In genomic region chr17:34589206-34589605, GRCm38 (mm10) we compare ENCODE assay signal across 9 mouse cellular contexts. TPM values are rescaled to one million over a fixed set of nuclear protein-coding genes. Genes with fewer than 3 reads are reported as not detected.
A peak's percentile ranks its signal among the peaks of the same experiment; 100 is the strongest.
DNase-seq lines count a peak whose midpoint lies in the region; ATAC-seq lines count a peak whose summit lies in the region.
"Had no signal": no experiment of that assay in that cellular context is flagged by ENCODE, and none has a peak within 500 bp of the region (broad histone marks: within the 10 kb centered on the region; RNA-seq: fewer than 3 reads in every experiment).

No protein-coding gene starts in this region.

- H3K9me3 ChIP-seq in heart, embryonic 15.5 days (replicated peaks): no peaks in the 10 kb centered on the region
- H3K9me3 ChIP-seq in neural tube, embryonic 12.5 days: no peaks in the 10 kb centered on the region
- H3K9me3 ChIP-seq in intestine, embryonic 15.5 days: no peaks in the 10 kb centered on the region
- no peaks in the 10 kb centered on the region for H3K9me3 ChIP-seq in stomach, embryonic 16.5 days (replicated peaks; ENCODE audit: control insufficient read depth, low read length)

- H3K27ac ChIP-seq in heart, embryonic 15.5 days: peak overlapping the region; percentile 98
- no peak overlapping the region for H3K27ac ChIP-seq in neural tube, embryonic 12.5 days
- H3K27ac ChIP-seq in intestine, embryonic 15.5 days: peak overlapping the region; percentile 97
- H3K27ac ChIP-seq in stomach, embryonic 16.5 days (ENCODE audit: low read length): peak overlapping the region; percentile 99

- H3K4me2 ChIP-seq in heart, embryonic 15.5 days: peak overlapping the region; percentile 96
- peak overlapping the region; percentile 35 for H3K4me2 ChIP-seq in neural tube, embryonic 12.5 days (replicated peaks)
- peak overlapping the region; percentile 82 for H3K4me2 ChIP-seq in intestine, embryonic 15.5 days (replicated peaks)
- H3K4me2 ChIP-seq in stomach, embryonic 16.5 days (ENCODE audit: low read depth, low read length): peak overlapping the region; percentile 80

- H3K36me3 ChIP-seq in heart, embryonic 15.5 days: no peaks in the 10 kb centered on the region; the same call in 1 of the 2 replicates
- no peaks in the 10 kb centered on the region for H3K36me3 ChIP-seq in neural tube, embryonic 12.5 days
- no peaks in the 10 kb centered on the region for H3K36me3 ChIP-seq in intestine, embryonic 15.5 days
- H3K36me3 ChIP-seq in stomach, embryonic 16.5 days (ENCODE audit: control insufficient read depth, insufficient read depth, low read length): no peaks in the 10 kb centered on the region

- peak overlapping the region; percentile 95 for H3K4me3 ChIP-seq in heart, embryonic 15.5 days
- H3K4me3 ChIP-seq in neural tube, embryonic 12.5 days: no peak overlapping the region
- no peak overlapping the region for H3K4me3 ChIP-seq in intestine, embryonic 15.5 days (replicated peaks)
- H3K4me3 ChIP-seq in stomach, embryonic 16.5 days (replicated peaks; ENCODE audit: low read length): peak overlapping the region; percentile 25

- H3K4me1 ChIP-seq in heart, embryonic 15.5 days (replicated peaks): peaks cover 65% of the 10 kb centered on the region
- peaks cover 71% of the 10 kb centered on the region for H3K4me1 ChIP-seq in neural tube, embryonic 12.5 days
- peaks cover 53% of the 10 kb centered on the region for H3K4me1 ChIP-seq in intestine, embryonic 15.5 days (replicated peaks)
- H3K4me1 ChIP-seq in stomach, embryonic 16.5 days (ENCODE audit: control insufficient read depth, insufficient read depth, low read length): peaks cover 50% of the 10 kb centered on the region

- H3K27me3 ChIP-seq in heart, embryonic 15.5 days: peaks cover 3% of the 10 kb centered on the region; the same call in 1 of the 2 replicates
- no peaks in the 10 kb centered on the region for H3K27me3 ChIP-seq in neural tube, embryonic 12.5 days (replicated peaks)
- no peaks in the 10 kb centered on the region for H3K27me3 ChIP-seq in intestine, embryonic 15.5 days (replicated peaks)
- H3K27me3 ChIP-seq in stomach, embryonic 16.5 days (ENCODE audit: control insufficient read depth, insufficient read depth, low read length): no peaks in the 10 kb centered on the region

- no peak for DNase-seq in heart, adult 11 months
- DNase-seq in neural tube, embryonic 10.5 days (ENCODE audit: extremely low spot score, low spot score): no peak
- no peak for DNase-seq in layer of hippocampus, postnatal 25 days (ENCODE audit: extremely low spot score in 1 of 2, low spot score in 1 of 2)
- DNase-seq in spleen, postnatal 10 days (ENCODE audit: low spot score in 2 of 2): no peak
- DNase-seq: right cerebral cortex, adult 18-20 months had no signal

- WGBS in heart, embryonic 15.5 days: 31% methylated on average over 7 of the region's 7 CpGs
- 54% methylated on average over 7 of the region's 7 CpGs for WGBS in neural tube, embryonic 12.5 days
- 46% methylated on average over 7 of the region's 7 CpGs for WGBS in intestine, embryonic 15.5 days
- WGBS in stomach, embryonic 16.5 days: 38% methylated on average over 7 of the region's 7 CpGs

- no peak overlapping the region for H3K9ac ChIP-seq in heart, embryonic 15.5 days
- no peak overlapping the region for H3K9ac ChIP-seq in neural tube, embryonic 12.5 days
- H3K9ac ChIP-seq in intestine, embryonic 15.5 days: no peak overlapping the region
- H3K9ac ChIP-seq in stomach, embryonic 16.5 days (ENCODE audit: low read length): peak overlapping the region; percentile 66

- ATAC-seq in heart, embryonic 15.5 days (replicated peaks; ENCODE audit: insufficient number of reproducible peaks, insufficient read depth, low FRiP score, low read depth): no peak
- no peak for ATAC-seq in neural tube, embryonic 12.5 days (ENCODE audit: low FRiP score, low read depth)
- ATAC-seq in intestine, embryonic 15.5 days: no peak
- no peak for ATAC-seq in stomach, embryonic 16.5 days (ENCODE audit: insufficient read depth, low FRiP score)

RNA-seq across cellular contexts. Expression of gene Gpsm3, which starts 0.4 kb away (rescaled TPM):
- 5.5 and 13.1 TPM in 2 replicates for polyA plus RNA-seq in heart, embryonic 15.5 days (2015; fragmentation: Nextera tagmentation; extraction: Ambion mirVana)
- 4.2 and 5.5 TPM in 2 replicates for polyA plus RNA-seq in neural tube, embryonic 12.5 days (2016; fragmentation: Nextera tagmentation; extraction: Ambion mirVana)
- polyA plus RNA-seq in intestine, embryonic 15.5 days (2015; fragmentation: Nextera tagmentation; extraction: Ambion mirVana): 10.1 TPM in 2 replicates
- polyA plus RNA-seq in stomach, embryonic 16.5 days (2015; fragmentation: Nextera tagmentation; extraction: Ambion mirVana): 9.3 and 10.4 TPM in 2 replicates
- 1 to 10 TPM; 1.3 to 2.1 TPM for total RNA-seq in layer of hippocampus, postnatal 25 days (2021)

RNA-seq across cellular contexts. Expression of gene Pbx2, which starts 1.9 kb away (rescaled TPM):
- 4.8 and 5.5 TPM in 2 replicates for polyA plus RNA-seq in heart, embryonic 15.5 days (2015; fragmentation: Nextera tagmentation; extraction: Ambion mirVana)
- polyA plus RNA-seq in neural tube, embryonic 12.5 days (2016; fragmentation: Nextera tagmentation; extraction: Ambion mirVana): 17.1 and 18.4 TPM in 2 replicates
- polyA plus RNA-seq in intestine, embryonic 15.5 days (2015; fragmentation: Nextera tagmentation; extraction: Ambion mirVana): 8.0 and 8.8 TPM in 2 replicates
- 6.8 and 8.4 TPM in 2 replicates for polyA plus RNA-seq in stomach, embryonic 16.5 days (2015; fragmentation: Nextera tagmentation; extraction: Ambion mirVana)
- 10 to 100 TPM; 55.8 to 61.5 TPM for total RNA-seq in layer of hippocampus, postnatal 25 days (2021)

RNA-seq across cellular contexts. Expression of gene Ager, which starts 8.5 kb away (rescaled TPM):
- 6.4 and 12.3 TPM in 2 replicates for polyA plus RNA-seq in heart, embryonic 15.5 days (2015; fragmentation: Nextera tagmentation; extraction: Ambion mirVana)
- 1.9 and 2.3 TPM in 2 replicates for polyA plus RNA-seq in neural tube, embryonic 12.5 days (2016; fragmentation: Nextera tagmentation; extraction: Ambion mirVana)
- 2.7 and 3.0 TPM in 2 replicates for polyA plus RNA-seq in intestine, embryonic 15.5 days (2015; fragmentation: Nextera tagmentation; extraction: Ambion mirVana)
- 2.7 and 3.0 TPM in 2 replicates for polyA plus RNA-seq in stomach, embryonic 16.5 days (2015; fragmentation: Nextera tagmentation; extraction: Ambion mirVana)
- total RNA-seq in layer of hippocampus, postnatal 25 days (2021): 1 to 10 TPM in 1 of 2 experiments, under 1 TPM in 1; 0.94 to 1.1 TPM

RNA-seq across cellular contexts. Expression of gene Rnf5, which starts 14.3 kb away (rescaled TPM):
- polyA plus RNA-seq in heart, embryonic 15.5 days (2015; fragmentation: Nextera tagmentation; extraction: Ambion mirVana): 99.7 and 111 TPM in 2 replicates
- 249 and 263 TPM in 2 replicates for polyA plus RNA-seq in neural tube, embryonic 12.5 days (2016; fragmentation: Nextera tagmentation; extraction: Ambion mirVana)
- 165 and 174 TPM in 2 replicates for polyA plus RNA-seq in intestine, embryonic 15.5 days (2015; fragmentation: Nextera tagmentation; extraction: Ambion mirVana)
- 129 and 141 TPM in 2 replicates for polyA plus RNA-seq in stomach, embryonic 16.5 days (2015; fragmentation: Nextera tagmentation; extraction: Ambion mirVana)
- 10 to 100 TPM; 81.0 to 85.5 TPM for total RNA-seq in layer of hippocampus, postnatal 25 days (2021)

RNA-seq across cellular contexts. Expression of gene Agpat1, which starts 14.9 kb away (rescaled TPM):
- polyA plus RNA-seq in heart, embryonic 15.5 days (2015; fragmentation: Nextera tagmentation; extraction: Ambion mirVana): 45.7 and 53.9 TPM in 2 replicates
- 81.1 and 97.7 TPM in 2 replicates for polyA plus RNA-seq in neural tube, embryonic 12.5 days (2016; fragmentation: Nextera tagmentation; extraction: Ambion mirVana)
- 51.2 and 60.8 TPM in 2 replicates for polyA plus RNA-seq in intestine, embryonic 15.5 days (2015; fragmentation: Nextera tagmentation; extraction: Ambion mirVana)
- polyA plus RNA-seq in stomach, embryonic 16.5 days (2015; fragmentation: Nextera tagmentation; extraction: Ambion mirVana): 42.6 TPM in 2 replicates
- 100 to 1,000 TPM; 170 to 172 TPM for total RNA-seq in layer of hippocampus, postnatal 25 days (2021)

Comparison
In these comparisons a context has a peak if more than half of its experiments do, and no peak if none do; other contexts are left out.
1. H3K4me2 ChIP-seq: peak in every context shown above with its lines; median percentile 96 in heart, embryonic 15.5 days; 82 in intestine, embryonic 15.5 days; 80 in stomach, embryonic 16.5 days; 35 in neural tube, embryonic 12.5 days.
2. H3K4me3 ChIP-seq: peak in heart, embryonic 15.5 days (single experiment) and stomach, embryonic 16.5 days (single experiment); none in neural tube, embryonic 12.5 days (single experiment) and intestine, embryonic 15.5 days (single experiment).